19 mouse cellular contexts compared by ENCODE assay signal in genomic region chr11:91051646-91052045, GRCm38 (mm10).
A peak's percentile ranks its signal among the peaks of the same experiment; 100 is the strongest.
DNase-seq lines count a peak whose midpoint lies in the region; ATAC-seq and TF ChIP-seq lines count a peak whose summit lies in the region.
"Had no signal": no experiment of that assay in that cellular context is flagged by ENCODE, and none has a peak within 500 bp of the region (broad histone marks: within the 10 kb centered on the region; RNA-seq: fewer than 3 reads in every experiment).

No protein-coding gene starts in this region.

- no peak overlapping the region for H3K27ac ChIP-seq in hindbrain, embryonic 11.5 days (ENCODE audit: low read depth, low read length)
- H3K27ac ChIP-seq in hindbrain, embryonic 12.5 days = no peak overlapping the region
- no peak overlapping the region for H3K27ac ChIP-seq in neural tube, embryonic 11.5 days (ENCODE audit: low read depth, low read length)
- no peak overlapping the region for H3K27ac ChIP-seq in forebrain, postnatal 0 days (ENCODE audit: low read depth, low read length)
- H3K27ac ChIP-seq: limb, embryonic 15.5 days; neural tube, embryonic 15.5 days; stomach, postnatal 0 days had no signal

- H3K9me3 ChIP-seq in hindbrain, embryonic 11.5 days (ENCODE audit: control insufficient read depth, low read length) = no peaks in the 10 kb centered on the region
- no peaks in the 10 kb centered on the region for H3K9me3 ChIP-seq in hindbrain, embryonic 12.5 days (replicated peaks)
- no peaks in the 10 kb centered on the region for H3K9me3 ChIP-seq in neural tube, embryonic 11.5 days (ENCODE audit: control insufficient read depth, low read length)
- no peaks in the 10 kb centered on the region for H3K9me3 ChIP-seq in forebrain, postnatal 0 days (ENCODE audit: low read length)
- H3K9me3 ChIP-seq: limb, embryonic 15.5 days; neural tube, embryonic 15.5 days had no signal

- no peak for TF ChIP-seq CTCF in forebrain, postnatal 0 days (IDR thresholded peaks at IDR 0.05; ENCODE audit: low read depth)

- no peak overlapping the region for H3K9ac ChIP-seq in hindbrain, embryonic 11.5 days (ENCODE audit: low read depth, low read length)
- no peak overlapping the region for H3K9ac ChIP-seq in hindbrain, embryonic 12.5 days
- no peak overlapping the region for H3K9ac ChIP-seq in neural tube, embryonic 11.5 days (ENCODE audit: low read length)
- H3K9ac ChIP-seq in forebrain, postnatal 0 days = no peak overlapping the region
- H3K9ac ChIP-seq: limb, embryonic 15.5 days; liver, postnatal 0 days; neural tube, embryonic 15.5 days had no signal

- 15% methylated on average over 3 of the region's 3 CpGs for WGBS in hindbrain, embryonic 11.5 days
- 30% methylated on average over 3 of the region's 3 CpGs for WGBS in hindbrain, embryonic 12.5 days
- WGBS in neural tube, embryonic 11.5 days = 17% methylated on average over 3 of the region's 3 CpGs
- 14% methylated on average over 3 of the region's 3 CpGs for WGBS in forebrain, postnatal 0 days

- no peaks in the 10 kb centered on the region for H3K36me3 ChIP-seq in hindbrain, embryonic 11.5 days (ENCODE audit: control insufficient read depth, insufficient read depth, low read length)
- H3K36me3 ChIP-seq in hindbrain, embryonic 12.5 days = no peaks in the 10 kb centered on the region
- no peaks in the 10 kb centered on the region for H3K36me3 ChIP-seq in neural tube, embryonic 11.5 days (ENCODE audit: control insufficient read depth, insufficient read depth, low read length)
- no peaks in the 10 kb centered on the region for H3K36me3 ChIP-seq in forebrain, postnatal 0 days (ENCODE audit: insufficient read depth)
- H3K36me3 ChIP-seq: limb, embryonic 15.5 days; neural tube, embryonic 15.5 days had no signal

- no peak overlapping the region for H3K4me3 ChIP-seq in hindbrain, embryonic 11.5 days (ENCODE audit: low read depth, low read length)
- no peak overlapping the region for H3K4me3 ChIP-seq in hindbrain, embryonic 12.5 days
- no peak overlapping the region for H3K4me3 ChIP-seq in neural tube, embryonic 11.5 days (ENCODE audit: low read depth, low read length)
- no peak overlapping the region for H3K4me3 ChIP-seq in forebrain, postnatal 0 days (ENCODE audit: low read depth, low read length)
- H3K4me3 ChIP-seq: limb, embryonic 15.5 days; neural tube, embryonic 15.5 days had no signal

- H3K27me3 ChIP-seq in hindbrain, embryonic 11.5 days (ENCODE audit: control insufficient read depth, insufficient read depth, low read length) = no peaks in the 10 kb centered on the region
- H3K27me3 ChIP-seq in hindbrain, embryonic 12.5 days = no peaks in the 10 kb centered on the region
- H3K27me3 ChIP-seq in neural tube, embryonic 11.5 days (ENCODE audit: control insufficient read depth, insufficient read depth, low read length) = no peaks in the 10 kb centered on the region
- peaks cover 8% of the 10 kb centered on the region; the same call in 1 of the 2 replicates for H3K27me3 ChIP-seq in forebrain, postnatal 0 days (ENCODE audit: insufficient read depth, low read length)
- H3K27me3 ChIP-seq: limb, embryonic 15.5 days; neural tube, embryonic 15.5 days had no signal

- no peak for ATAC-seq in hindbrain, embryonic 11.5 days (ENCODE audit: low FRiP score)
- no peak for ATAC-seq in hindbrain, embryonic 12.5 days (ENCODE audit: low FRiP score)
- ATAC-seq in neural tube, embryonic 11.5 days (ENCODE audit: insufficient read depth, low FRiP score, low TSS enrichment) = no peak
- peak; percentile 51 for ATAC-seq in forebrain, postnatal 0 days
- ATAC-seq: CD4-positive, CD25-positive, alpha-beta regulatory T cell, adult 4 months; liver, postnatal 0 days had no signal

- H3K4me2 ChIP-seq in hindbrain, embryonic 11.5 days (replicated peaks; ENCODE audit: low read depth, low read length) = no peak overlapping the region
- H3K4me2 ChIP-seq in hindbrain, embryonic 12.5 days (replicated peaks) = no peak overlapping the region
- no peak overlapping the region for H3K4me2 ChIP-seq in neural tube, embryonic 11.5 days (ENCODE audit: low read depth)
- no peak overlapping the region for H3K4me2 ChIP-seq in forebrain, postnatal 0 days (ENCODE audit: low read depth)
- H3K4me2 ChIP-seq: heart, embryonic 11.5 days; limb, embryonic 15.5 days; neural tube, embryonic 15.5 days had no signal

- no peaks in the 10 kb centered on the region for H3K4me1 ChIP-seq in hindbrain, embryonic 11.5 days (replicated peaks; ENCODE audit: control insufficient read depth, insufficient read depth, low read length)
- H3K4me1 ChIP-seq in hindbrain, embryonic 12.5 days = peaks cover 4% of the 10 kb centered on the region; the same call in 1 of the 2 replicates
- no peaks in the 10 kb centered on the region for H3K4me1 ChIP-seq in neural tube, embryonic 11.5 days (ENCODE audit: control insufficient read depth, insufficient read depth, low read length)
- no peaks in the 10 kb centered on the region for H3K4me1 ChIP-seq in forebrain, postnatal 0 days (ENCODE audit: insufficient read depth)
- H3K4me1 ChIP-seq: limb, embryonic 15.5 days; neural tube, embryonic 15.5 days had no signal

- DNase-seq in hindbrain, embryonic 11.5 days (ENCODE audit: low spot score) = peak; percentile 5
- DNase-seq in neural tube, embryonic 11.5 days (ENCODE audit: low spot score) = peak; percentile 12
- no peak for DNase-seq in neural tube, embryonic 10.5 days (ENCODE audit: extremely low spot score, low spot score)
- DNase-seq in forebrain, postnatal 0 days = peak; percentile 20
- DNase-seq in retina, postnatal 1 day = peak; percentile 55
- no peak for DNase-seq in gastrocnemius, adult 8-10 months (ENCODE audit: low spot score in 2 of 2)
- DNase-seq: adrenal gland, postnatal 14 days; gastrocnemius, postnatal 36 days; heart, postnatal 36 days; kidney, adult 11 months; liver, postnatal 0 days; lung, postnatal 4 days; thymus, postnatal 25 days had no signal

Comparison
In these comparisons a context has a peak if more than half of its experiments do, and no peak if none do; other contexts are left out.
1. DNase-seq: peak in hindbrain, embryonic 11.5 days (single experiment), neural tube, embryonic 11.5 days (single experiment), forebrain, postnatal 0 days (single experiment) and retina, postnatal 1 day (single experiment); none in neural tube, embryonic 10.5 days (single experiment) and gastrocnemius, adult 8-10 months (0 of 2).